Mouse (Mus musculus) left cerebral cortex, adult 8-10 months (tissue): Measurements from ENCODE around the gene Arpp19. TPM values are rescaled to one million over a fixed set of nuclear protein-coding genes. Genes with fewer than 3 reads are reported as not detected.
A peak's percentile ranks its signal among the peaks of the same experiment; 100 is the strongest.

Source experiments
- DNase-seq, 2 experiments: peaks; one replicate each; pipeline ENCODE4 v3.0.0; 2022; ENCODE audit warnings: low spot score in 2 of 2
- total RNA-seq, 4 experiments: library from RNA; stranded (reverse); gene quantifications; 2 replicates each; pipeline ENCODE4 v1.2.4; 2022

Arpp19 gene
- total RNA-seq: 100 to 1,000 TPM; 449 to 488 (median 466) TPM

GRCm38 (mm10) chr9:75037451-75038356 lies at the start of gene Arpp19:
Gene Arpp19 (plus strand): TSS chr9:75037614.
- DNase-seq: peak; percentile 66 to 83

- no peak for DNase-seq
These were observed 48.4 kb upstream of the Arpp19 start for GRCm38 (mm10) chr9:74988893-74989460.

GRCm38 (mm10) chr9:74989990-74990389 lies 47.4 kb upstream of the Arpp19 start:
- DNase-seq: no peak

GRCm38 (mm10) chr9:74994611-74995257 lies 42.7 kb upstream of the Arpp19 start:
- DNase-seq: no peak

- no peak for DNase-seq
These were observed 41.1 kb upstream of the Arpp19 start for GRCm38 (mm10) chr9:74996349-74996748.

GRCm38 (mm10) chr9:74997976-74998375 lies 39.4 kb upstream of the Arpp19 start:
- no peak for DNase-seq

- DNase-seq: no peak
These were observed 36.4 kb upstream of the Arpp19 start for GRCm38 (mm10) chr9:75001006-75001405.

GRCm38 (mm10) chr9:75001611-75002204 lies 35.7 kb upstream of the Arpp19 start:
- DNase-seq: no peak

- DNase-seq: no peak
These were observed 35.2 kb upstream of the Arpp19 start for GRCm38 (mm10) chr9:75002262-75002661.

- DNase-seq: no peak
These were observed 33.2 kb upstream of the Arpp19 start for GRCm38 (mm10) chr9:75004203-75004602.

GRCm38 (mm10) chr9:75016591-75016990 lies 20.8 kb upstream of the Arpp19 start:
- no peak for DNase-seq

GRCm38 (mm10) chr9:75019181-75019580 lies 18.2 kb upstream of the Arpp19 start:
- no peak for DNase-seq

- DNase-seq: no peak
These were observed 17.8 kb upstream of the Arpp19 start for GRCm38 (mm10) chr9:75019592-75019991.

- no peak for DNase-seq
These were observed 16.9 kb upstream of the Arpp19 start for GRCm38 (mm10) chr9:75020561-75020960.

- no peak for DNase-seq
These were observed 14.9 kb upstream of the Arpp19 start for GRCm38 (mm10) chr9:75022546-75022945.

- no peak for DNase-seq
These were observed 14.1 kb upstream of the Arpp19 start for GRCm38 (mm10) chr9:75023150-75023894.

- no peak for DNase-seq
These were observed 13.3 kb upstream of the Arpp19 start for GRCm38 (mm10) chr9:75024089-75024488.

GRCm38 (mm10) chr9:75025689-75026088 lies 11.7 kb upstream of the Arpp19 start:
- DNase-seq: no peak

- DNase-seq: no peak
These were observed 5.0 kb upstream of the Arpp19 start for GRCm38 (mm10) chr9:75032408-75032807.

GRCm38 (mm10) chr9:75033141-75033540 lies 4.3 kb upstream of the Arpp19 start:
- DNase-seq: no peak

- no peak for DNase-seq
These were observed 2.7 kb upstream of the Arpp19 start for GRCm38 (mm10) chr9:75034691-75035090.
